Mouse (Mus musculus) midbrain, embryonic 14.5 days (tissue): ENCODE measurements around the gene Galk2. TPM values are rescaled to one million over a fixed set of nuclear protein-coding genes. Genes with fewer than 3 reads are reported as not detected.

ENCODE experiments used
- ATAC-seq: fragments of 200-750 bp; cut with Nextera tagmentation; 2 replicates; pipeline ENCODE4 v1.8.0; 2017; ENCODE audit warnings: moderate number of reproducible peaks, moderate library complexity; ENCODE audit not compliant: low FRiP score, low TSS enrichment
- DNase-seq: peaks from one replicate; pipeline ENCODE4 v3.0.0-alpha.2; 2015
- H3K27ac ChIP-seq: fragments of 300-500 bp; sonication (generic); replicated peaks from 2 replicates; pipeline ENCODE4 v1.5.1; 2014; ENCODE audit warnings: mild to moderate bottlenecking, low read depth, low read length, moderate library complexity
- H3K27me3 ChIP-seq: fragments of 300-500 bp; sonication (generic); 2 replicates; pipeline ENCODE4 v1.6.1; 2014; ENCODE audit warnings: low read length, control low read depth, mixed read lengths; ENCODE audit not compliant: control insufficient read depth, insufficient read depth
- H3K36me3 ChIP-seq: fragments of 300-500 bp; sonication (generic); 2 replicates; pipeline ENCODE4 v1.6.1; 2014; ENCODE audit warnings: low read length, control low read depth; ENCODE audit not compliant: control insufficient read depth, insufficient read depth
- H3K4me1 ChIP-seq: fragments of 300-500 bp; sonication (generic); 2 replicates; pipeline ENCODE4 v1.6.1; 2014; ENCODE audit warnings: mild to moderate bottlenecking, antibody characterized with exemption, low read length, control low read depth; ENCODE audit not compliant: control insufficient read depth, insufficient read depth
- H3K4me2 ChIP-seq: fragments of 300-500 bp; sonication (generic); 2 replicates; pipeline ENCODE4 v1.6.1; 2014; ENCODE audit warnings: mild to moderate bottlenecking, low read length, moderate library complexity
- H3K4me3 ChIP-seq: fragments of 300-500 bp; sonication (generic); replicated peaks from 2 replicates; pipeline ENCODE4 v1.5.1; 2014; ENCODE audit warnings: low read depth, low read length
- H3K9ac ChIP-seq: fragments of 300-500 bp; sonication (generic); replicated peaks from 2 replicates; pipeline ENCODE4 v1.6.1; 2014; ENCODE audit warnings: mild to moderate bottlenecking, low read length, moderate library complexity
- H3K9me3 ChIP-seq: fragments of 300-500 bp; sonication (generic); 2 replicates; pipeline ENCODE4 v1.6.1; 2016; ENCODE audit warnings: low read length, control low read depth, mixed read lengths; ENCODE audit not compliant: control insufficient read depth
- WGBS: fragments of 180-500 bp; shearing (Covaris S2); extraction: QIAGEN DNeasy Blood & Tissue Kit; methylation state at CpG from one replicate; pipeline ENCODE4 v1.1.7; 2014; 5-methylcytosine and 5-hydroxymethylcytosine counted together
- polyA plus RNA-seq: library from polyadenylated mRNA; unstranded; fragments of >200 nt; fragmentation: Nextera tagmentation; extraction: Ambion mirVana; gene quantifications from 2 replicates; pipeline ENCODE4 v1.2.1, GENCODE M21; 2014

The Galk2 gene
- 28.4 and 29.6 TPM in 2 replicates for polyA plus RNA-seq

DNA sequence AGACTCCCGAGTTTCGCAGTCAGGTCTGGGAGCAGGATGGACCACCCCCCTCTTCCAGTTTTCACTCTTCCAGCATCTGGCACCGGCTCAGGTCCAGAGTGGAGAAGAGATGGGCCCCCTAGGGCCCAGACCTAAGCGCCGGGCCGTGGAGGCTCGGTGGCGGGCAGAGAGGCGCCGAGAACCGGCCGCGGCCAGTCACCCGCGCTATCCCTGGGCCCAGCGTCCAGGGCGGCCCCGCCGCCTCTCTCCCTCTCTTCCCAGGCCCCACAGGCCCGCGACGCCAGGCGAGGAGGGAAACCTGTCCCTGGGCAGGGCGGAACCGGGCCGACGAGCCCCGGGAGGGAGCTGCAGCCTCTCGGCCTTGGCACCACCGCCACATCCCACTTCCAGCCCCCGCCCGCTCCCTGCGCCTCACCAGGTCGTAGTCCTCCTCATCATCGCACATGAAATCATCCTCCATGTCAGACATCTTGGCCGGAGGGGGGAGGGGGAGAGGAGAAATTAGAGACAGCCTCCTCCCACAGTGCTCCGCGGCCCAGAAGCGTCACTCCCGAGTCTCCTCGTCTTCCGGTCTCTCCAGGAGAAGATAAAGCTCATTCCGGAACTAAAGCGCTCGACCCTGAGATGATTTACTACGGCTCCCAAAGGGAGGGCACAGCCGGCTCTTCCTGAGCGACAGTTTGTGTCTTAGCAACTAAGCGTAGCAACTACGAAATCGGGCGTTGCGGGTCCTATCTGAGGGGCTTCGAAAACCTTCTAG is at the start of gene Galk2, which contains the start of gene Cops2:
Gene Galk2 (plus strand): TSS at position 589 of the 760 bp plus-strand sequence.
Gene Cops2 (minus strand): TSS at position 619 of the 760 bp plus-strand sequence.
- peak within 1 kb of the TSS; percentile 88 for H3K27ac ChIP-seq
- no peaks in the 10 kb centered on the region for H3K36me3 ChIP-seq
- peak within 1 kb of the TSS; percentile 75 for H3K4me2 ChIP-seq
- under 1% methylated on average over 50 of the region's 54 CpGs for WGBS
- no peaks in the 10 kb centered on the region for H3K27me3 ChIP-seq
- peak within 1 kb of the TSS; percentile 98 for H3K9ac ChIP-seq
- DNase-seq: peak; percentile 98
- H3K4me3 ChIP-seq: peak within 1 kb of the TSS; percentile 98
- peak; percentile 99 for ATAC-seq
- no peaks in the 10 kb centered on the region for H3K9me3 ChIP-seq
- peaks cover 10% of the 10 kb centered on the region; the same call in 1 of the 2 replicates for H3K4me1 ChIP-seq

GRCm38 (mm10) chr2:125809551-125809950 is 49.4 kb upstream of the Galk2 start:
- no peak overlapping the region for H3K27ac ChIP-seq
- WGBS: 69% methylated on average over 7 of the region's 7 CpGs
- H3K4me1 ChIP-seq: no peaks in the 10 kb centered on the region
- H3K9ac ChIP-seq: no peak overlapping the region
- ATAC-seq: no peak
- no peak overlapping the region for H3K4me2 ChIP-seq
- 0 out of 2 replicates have a peak, but pooled peaks cover 5% of the 10 kb centered on the region for H3K9me3 ChIP-seq
- no peaks in the 10 kb centered on the region for H3K27me3 ChIP-seq
- H3K4me3 ChIP-seq: no peak overlapping the region
- DNase-seq: no peak
- no peaks in the 10 kb centered on the region for H3K36me3 ChIP-seq

- Histone ChIP-seq H3K9me3 (no peaks in the 10 kb centered on the region), H3K4me2 (no peak overlapping the region), H3K4me1 (no peaks in the 10 kb centered on the region), H3K27me3 (no peaks in the 10 kb centered on the region), H3K4me3 (no peak overlapping the region), H3K9ac (no peak overlapping the region), H3K27ac (no peak overlapping the region), H3K36me3 (no peaks in the 10 kb centered on the region)
- ATAC-seq (no peak), DNase-seq (no peak)
- WGBS: 79% methylated on average over 2 of the region's 2 CpGs
Observed at GRCm38 (mm10) chr2:125811332-125811731, 47.6 kb upstream of the Galk2 start.

- ATAC-seq (no peak), DNase-seq (no peak)
- no peak overlapping the region for H3K4me3 ChIP-seq
- H3K4me1 ChIP-seq: no peaks in the 10 kb centered on the region
- H3K9ac ChIP-seq: no peak overlapping the region
- no peaks in the 10 kb centered on the region for H3K9me3 ChIP-seq
- H3K27ac ChIP-seq: no peak overlapping the region
- 75% methylated on average over 9 of the region's 9 CpGs for WGBS
- H3K4me2 ChIP-seq: no peak overlapping the region
- no peaks in the 10 kb centered on the region for H3K27me3 ChIP-seq
- H3K36me3 ChIP-seq: no peaks in the 10 kb centered on the region
Observed at GRCm38 (mm10) chr2:125813972-125814595, 44.8 kb upstream of the Galk2 start.

- Histone ChIP-seq H3K36me3 (no peaks in the 10 kb centered on the region), H3K4me2 (no peak overlapping the region), H3K4me3 (no peak overlapping the region), H3K9me3 (no peaks in the 10 kb centered on the region), H3K9ac (no peak overlapping the region), H3K4me1 (no peaks in the 10 kb centered on the region), H3K27ac (no peak overlapping the region), H3K27me3 (no peaks in the 10 kb centered on the region)
- 95% methylated on average over 4 of the region's 4 CpGs for WGBS
- DNase-seq (no peak), ATAC-seq (no peak)
Observed at GRCm38 (mm10) chr2:125820397-125820796, 38.5 kb upstream of the Galk2 start.

- ATAC-seq (no peak), DNase-seq (no peak)
- peaks cover 20% of the 10 kb centered on the region for H3K36me3 ChIP-seq
- no peak overlapping the region for H3K9ac ChIP-seq
- no peak overlapping the region for H3K4me3 ChIP-seq
- H3K27ac ChIP-seq: no peak overlapping the region
- no peak overlapping the region for H3K4me2 ChIP-seq
- H3K27me3 ChIP-seq: no peaks in the 10 kb centered on the region
- H3K9me3 ChIP-seq: no peaks in the 10 kb centered on the region
- no peaks in the 10 kb centered on the region for H3K4me1 ChIP-seq
- WGBS: 55% methylated on average over 4 of the region's 4 CpGs
Observed at GRCm38 (mm10) chr2:125826201-125826600, 32.7 kb upstream of the Galk2 start.

DNA sequence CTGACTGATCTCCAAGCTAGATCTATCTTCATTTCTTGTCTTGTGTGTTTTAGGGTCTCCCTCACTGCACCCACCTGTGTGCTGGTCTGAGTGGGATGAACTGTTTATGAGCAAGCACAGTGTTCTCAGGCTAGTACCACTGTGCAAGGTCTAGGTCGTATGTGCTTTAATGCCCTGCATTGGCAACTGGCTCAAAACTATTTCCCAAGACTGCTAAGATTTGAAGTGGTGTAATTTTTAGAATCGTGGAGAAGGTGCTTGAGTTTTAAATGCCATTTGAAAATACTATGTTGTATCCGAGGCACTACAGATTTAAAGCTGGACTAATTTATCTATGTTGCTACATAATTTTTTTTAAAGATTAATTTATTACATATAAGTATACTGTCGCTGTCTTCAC is 31.0 kb upstream of the Galk2 start:
- H3K27me3 ChIP-seq: no peaks in the 10 kb centered on the region
- DNase-seq (no peak), ATAC-seq (no peak)
- H3K4me1 ChIP-seq: no peaks in the 10 kb centered on the region
- no peak overlapping the region for H3K4me2 ChIP-seq
- no peak overlapping the region for H3K4me3 ChIP-seq
- H3K9me3 ChIP-seq: no peaks in the 10 kb centered on the region
- no peak overlapping the region for H3K9ac ChIP-seq
- 92% methylated on average over 4 of the region's 4 CpGs for WGBS
- no peak overlapping the region for H3K27ac ChIP-seq
- peaks cover 35% of the 10 kb centered on the region for H3K36me3 ChIP-seq

DNA sequence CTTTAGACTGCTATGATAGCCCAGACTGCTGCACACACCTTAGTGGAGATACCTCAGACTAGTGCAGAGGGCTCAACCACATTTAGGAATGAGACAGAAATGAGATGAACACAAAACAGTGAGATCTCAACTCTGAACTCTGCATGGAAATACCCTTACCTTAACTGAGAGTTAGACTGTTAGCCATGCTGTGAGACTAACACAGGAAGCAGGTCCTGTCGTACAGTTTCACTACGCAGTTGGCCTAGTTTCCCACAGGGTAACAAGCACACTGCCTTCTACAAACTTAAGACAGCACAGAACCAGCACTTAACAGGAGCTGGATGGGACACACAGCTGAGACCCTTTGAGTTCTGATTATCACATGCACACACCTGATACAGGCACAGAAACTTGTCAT is 29.0 kb upstream of the Galk2 start:
- no peak overlapping the region for H3K4me2 ChIP-seq
- ATAC-seq (no peak), DNase-seq (no peak)
- no peak overlapping the region for H3K9ac ChIP-seq
- peaks cover 55% of the 10 kb centered on the region for H3K36me3 ChIP-seq
- H3K27me3 ChIP-seq: no peaks in the 10 kb centered on the region
- no peaks in the 10 kb centered on the region for H3K4me1 ChIP-seq
- H3K4me3 ChIP-seq: no peak overlapping the region
- H3K9me3 ChIP-seq: no peaks in the 10 kb centered on the region
- H3K27ac ChIP-seq: no peak overlapping the region
- WGBS: 96% methylated on average over 2 of the region's 2 CpGs

DNA sequence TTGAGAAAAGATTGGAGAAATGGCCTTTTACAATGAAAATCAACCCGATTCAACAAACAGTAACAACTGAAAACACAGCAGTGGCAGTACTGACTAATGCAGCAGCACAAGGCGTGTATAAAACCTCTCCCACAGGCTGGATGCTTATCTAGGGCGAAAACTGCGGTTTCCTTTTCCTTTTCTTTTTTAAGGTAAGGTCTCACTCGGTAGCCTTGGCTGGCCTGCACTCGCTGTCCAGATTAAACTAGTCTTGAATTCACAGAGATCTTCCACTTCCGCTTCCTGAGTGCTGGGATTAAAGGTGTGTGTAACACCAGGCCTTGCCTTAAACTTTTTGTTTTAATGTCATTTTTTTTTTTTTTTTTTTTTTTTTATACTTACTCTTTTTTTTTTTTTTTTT is 20.8 kb upstream of the Galk2 start:
- no peak overlapping the region for H3K9ac ChIP-seq
- no peak overlapping the region for H3K4me3 ChIP-seq
- ATAC-seq (no peak), DNase-seq (no peak)
- H3K4me1 ChIP-seq: no peaks in the 10 kb centered on the region
- H3K9me3 ChIP-seq: no peaks in the 10 kb centered on the region
- 97% methylated on average over 7 of the region's 7 CpGs for WGBS
- H3K36me3 ChIP-seq: peaks cover 81% of the 10 kb centered on the region
- no peak overlapping the region for H3K4me2 ChIP-seq
- no peak overlapping the region for H3K27ac ChIP-seq
- no peaks in the 10 kb centered on the region for H3K27me3 ChIP-seq
